Mouse (Mus musculus) cerebellum, postnatal 36 days (tissue): ENCODE data around the gene Ankrd31.
A peak's percentile ranks its signal among the peaks of the same experiment; 100 is the strongest.

Experiments used
- DNase-seq, 2 experiments: peaks; one replicate each; pipeline ENCODE4 v3.0.0; 2021 to 2022; ENCODE audit warnings: mixed read lengths in 2 of 2

The Ankrd31 gene

DNA sequence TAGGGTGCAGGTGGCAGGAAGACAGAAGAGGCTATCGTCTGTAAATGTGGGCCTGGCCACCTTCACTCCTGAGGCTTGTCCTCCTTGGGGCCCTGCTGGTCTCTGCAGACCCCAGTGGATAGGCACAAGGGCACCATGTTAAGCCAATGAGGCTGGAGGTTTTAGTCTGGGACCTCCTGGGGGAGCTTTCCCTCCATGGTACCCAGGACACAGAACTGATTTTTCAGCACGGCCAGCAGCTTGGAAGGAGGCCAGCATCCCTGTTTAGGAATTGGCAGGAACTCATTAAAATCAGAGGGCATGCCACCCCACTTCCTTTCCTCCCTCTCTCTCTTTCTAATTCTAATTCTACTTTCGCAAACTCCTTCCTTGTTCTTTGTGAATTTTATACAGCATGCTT is 195.5 kb downstream of the Ankrd31 start:
- peak; percentile 14 to 17 for DNase-seq

DNA sequence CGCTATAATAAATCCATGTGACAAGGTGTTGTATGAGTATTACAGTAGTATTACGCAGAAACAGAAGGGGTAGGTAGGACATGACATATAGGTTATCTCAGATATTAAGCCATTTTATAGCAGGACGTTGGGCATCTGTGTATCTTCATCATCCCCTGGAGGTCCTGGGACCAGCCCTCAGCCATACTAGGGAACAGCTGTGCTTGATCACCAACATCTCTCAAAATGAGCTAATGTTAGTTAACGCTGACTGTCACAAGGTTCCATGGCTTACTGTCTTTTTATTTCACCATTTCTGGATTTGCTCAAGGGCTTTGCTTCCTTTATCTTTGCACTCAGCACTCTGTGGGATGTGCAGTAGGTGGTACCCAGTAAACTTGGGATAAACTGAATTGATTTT is 197.7 kb downstream of the Ankrd31 start:
- no peak for DNase-seq

DNA sequence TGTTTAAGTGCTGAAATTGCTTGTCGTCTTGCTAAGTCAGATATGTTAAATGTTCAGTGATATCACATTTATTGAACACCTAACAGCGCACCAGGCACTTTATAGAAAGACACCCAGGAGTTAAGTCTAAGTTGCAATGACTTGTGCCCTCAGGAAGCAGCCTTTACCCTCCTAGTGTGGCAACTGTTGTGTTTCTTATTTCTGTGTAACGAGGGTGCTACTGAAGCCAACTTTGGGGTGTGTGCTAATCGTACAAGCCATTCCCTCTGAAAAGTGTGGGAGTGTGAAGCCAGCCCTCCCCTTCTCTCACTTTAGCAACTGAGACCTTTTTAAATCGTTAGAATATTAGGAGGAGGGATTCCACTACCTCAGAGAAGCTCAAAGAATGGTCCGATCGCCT is 199.7 kb downstream of the Ankrd31 start:
- no peak for DNase-seq

DNA sequence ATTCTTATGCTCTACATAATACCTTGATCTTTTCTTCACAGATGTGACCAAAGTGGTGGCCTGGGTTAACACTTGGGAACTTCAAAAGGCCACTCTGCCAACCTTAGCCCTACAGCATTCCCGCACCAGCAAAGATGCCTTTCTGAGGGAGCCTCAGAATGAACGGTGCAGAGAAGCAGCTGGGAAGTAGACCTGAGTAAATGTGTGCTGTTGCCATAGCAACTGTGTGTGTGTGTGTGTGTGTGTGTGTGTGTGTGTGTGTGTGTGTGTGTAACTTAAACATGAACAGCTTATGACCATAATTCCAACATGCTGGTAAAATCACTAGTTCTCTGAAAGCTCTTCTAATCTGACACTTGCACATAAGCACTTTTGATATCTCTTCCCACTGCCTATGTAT is 203.8 kb downstream of the Ankrd31 start:
- no peak for DNase-seq

DNA sequence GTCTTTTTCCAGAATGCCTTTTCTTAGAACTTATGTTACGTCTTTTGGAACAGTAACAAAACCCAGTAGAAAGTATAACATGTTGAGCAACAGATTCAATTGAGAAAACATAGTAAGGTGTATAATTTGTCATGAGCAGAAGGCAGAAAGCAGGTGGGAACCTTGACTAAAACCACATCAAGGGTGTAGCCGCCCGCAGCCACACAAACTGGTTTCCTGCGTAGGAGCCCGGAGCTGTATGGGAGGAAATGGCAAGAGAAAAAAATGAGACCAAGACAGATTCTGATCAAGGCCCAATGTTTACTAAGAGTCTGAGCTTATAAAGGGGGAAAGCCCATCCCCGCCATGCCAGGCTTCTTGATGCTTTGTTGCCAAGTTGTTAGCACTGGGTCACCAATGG is 208.4 kb downstream of the Ankrd31 start:
- no peak for DNase-seq
